Mouse (Mus musculus) frontal cortex, postnatal 36 days (tissue): ENCODE results near the gene Gm45140.

Source experiments
- DNase-seq, 2 experiments: peaks; one replicate each; pipeline ENCODE4 v3.0.0; 2022; ENCODE audit warnings: low spot score in 2 of 2

Gm45140 gene

DNA sequence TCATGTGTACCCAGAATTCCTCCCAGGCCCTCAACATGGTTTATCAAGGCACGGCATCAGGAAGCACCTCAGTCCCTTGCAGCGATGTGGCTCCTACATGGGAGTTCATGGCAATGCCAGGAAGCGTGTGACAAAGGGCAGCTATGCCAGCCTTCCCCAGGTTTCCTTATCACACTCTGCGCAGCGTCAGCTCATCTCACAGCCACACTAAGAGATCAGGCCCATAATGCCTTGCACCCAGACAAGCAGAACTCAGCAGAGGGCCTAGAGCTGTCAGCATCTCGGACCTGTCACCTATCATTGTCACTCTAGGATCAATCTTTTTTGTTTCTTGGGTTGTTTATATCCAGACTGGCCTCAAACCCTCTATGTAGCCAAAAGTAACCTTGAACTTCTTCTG, 36.0 kb downstream of the Gm45140 start:
- DNase-seq: no peak

DNA sequence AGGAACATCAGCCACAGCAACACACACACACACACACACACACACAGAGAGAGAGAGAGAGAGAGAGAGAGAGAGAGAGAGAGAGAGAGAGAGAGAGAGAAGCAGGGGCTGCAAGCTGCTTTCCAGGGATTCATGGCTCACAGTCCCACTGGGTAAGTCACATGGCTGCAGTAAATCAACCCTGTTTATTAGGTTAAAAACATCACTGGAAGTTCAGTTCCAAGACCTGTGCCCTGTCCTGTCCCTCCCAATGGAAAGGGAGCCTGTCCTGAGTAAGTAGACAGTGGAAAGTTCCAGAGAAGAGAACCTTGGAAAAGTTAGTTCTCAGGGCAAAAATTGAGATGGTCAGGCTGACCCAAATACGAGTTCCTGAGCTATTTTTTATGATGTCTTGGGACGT, 38.3 kb downstream of the Gm45140 start:
- DNase-seq: no peak

DNA sequence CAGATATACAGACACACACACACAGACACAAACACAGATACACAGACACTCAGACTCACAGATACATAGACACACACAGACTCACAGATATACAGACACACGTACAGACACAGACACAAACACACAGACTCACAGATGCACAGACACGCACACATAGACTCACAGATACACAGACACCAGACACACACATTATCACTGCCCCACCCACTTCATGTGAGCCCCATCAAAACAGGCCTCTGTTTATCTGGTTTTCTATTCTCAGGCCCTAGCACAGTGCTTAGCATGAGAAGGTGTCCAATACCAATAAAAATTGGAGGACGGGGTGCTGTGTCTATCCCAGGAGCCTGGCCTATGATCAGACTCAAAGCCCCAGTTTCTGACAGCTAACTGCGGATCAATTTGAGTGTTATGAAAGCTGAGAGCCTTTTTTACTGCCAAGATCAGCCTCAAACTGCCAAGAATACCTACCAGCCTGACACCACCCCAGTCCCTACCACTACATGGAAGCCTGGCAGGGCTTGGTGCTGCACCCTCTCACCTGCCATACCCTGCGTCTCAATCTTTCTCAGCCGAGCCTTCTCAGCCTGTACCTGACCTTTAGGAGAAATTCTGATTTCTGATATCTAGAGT, 39.2 kb downstream of the Gm45140 start:
- no peak for DNase-seq

DNA sequence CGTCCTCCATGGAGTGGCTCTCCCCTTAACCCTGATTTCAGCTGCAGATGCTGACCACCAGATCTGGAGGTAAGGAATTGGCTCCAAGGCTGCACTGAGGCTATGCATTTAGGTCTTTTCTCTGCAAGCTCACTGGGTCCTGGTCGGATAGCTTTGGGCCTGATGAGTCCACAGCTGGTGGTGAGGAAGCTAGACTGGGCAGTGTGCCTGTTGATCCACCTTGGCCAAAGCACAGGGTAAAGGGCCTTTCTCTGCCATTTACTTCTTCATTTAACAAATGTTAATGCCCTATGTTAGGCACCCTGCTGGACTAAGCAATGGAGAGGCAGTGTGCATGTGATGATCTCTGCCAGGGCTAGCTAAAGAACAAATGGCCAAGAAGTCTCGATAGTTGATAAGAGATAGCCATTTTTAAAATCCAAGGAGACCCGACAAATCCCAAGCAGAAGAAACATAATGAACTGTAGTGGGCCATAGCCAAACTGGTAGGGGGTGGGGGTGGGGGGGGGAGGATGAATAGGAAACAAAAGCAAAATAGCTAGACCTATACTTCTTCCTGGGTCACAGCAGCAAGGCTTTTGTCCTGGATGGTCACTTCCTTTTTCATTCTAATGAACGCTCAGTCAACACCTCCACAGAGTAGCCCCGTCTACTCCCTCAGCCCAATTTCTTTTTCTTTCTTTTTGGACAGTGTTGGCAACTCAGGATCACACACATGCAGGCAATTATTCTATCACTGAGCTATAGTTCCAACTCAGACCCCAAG, 40.0 kb downstream of the Gm45140 start:
- no peak for DNase-seq

GRCm38 (mm10) chr6:87793821-87794510, 41.6 kb downstream of the Gm45140 start:
- DNase-seq: no peak

DNA sequence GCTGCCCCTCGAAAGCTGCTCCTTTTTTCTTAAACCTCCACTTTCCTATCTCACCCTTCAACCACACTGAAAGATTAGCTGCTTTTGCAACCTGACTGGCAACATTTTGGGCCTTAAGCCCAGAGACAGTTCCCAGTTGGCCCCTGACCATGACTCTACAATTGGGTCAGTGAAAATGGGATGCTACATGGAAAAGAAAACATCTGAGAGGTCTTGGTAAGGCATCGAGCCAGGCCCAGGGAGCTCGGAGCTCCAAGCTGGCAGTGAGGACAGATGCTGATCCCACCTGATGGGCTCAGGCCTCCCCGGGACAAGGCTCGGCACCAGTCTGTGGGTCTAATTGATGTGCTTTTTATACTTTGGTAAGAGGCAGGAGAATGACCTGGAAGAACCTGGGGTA, 43.8 kb downstream of the Gm45140 start:
- DNase-seq: no peak

GRCm38 (mm10) chr6:87790779-87791480, 44.7 kb downstream of the Gm45140 start:
- no peak for DNase-seq

- DNase-seq: no peak
Measured at GRCm38 (mm10) chr6:87789791-87790190, 45.8 kb downstream of the Gm45140 start.

DNA sequence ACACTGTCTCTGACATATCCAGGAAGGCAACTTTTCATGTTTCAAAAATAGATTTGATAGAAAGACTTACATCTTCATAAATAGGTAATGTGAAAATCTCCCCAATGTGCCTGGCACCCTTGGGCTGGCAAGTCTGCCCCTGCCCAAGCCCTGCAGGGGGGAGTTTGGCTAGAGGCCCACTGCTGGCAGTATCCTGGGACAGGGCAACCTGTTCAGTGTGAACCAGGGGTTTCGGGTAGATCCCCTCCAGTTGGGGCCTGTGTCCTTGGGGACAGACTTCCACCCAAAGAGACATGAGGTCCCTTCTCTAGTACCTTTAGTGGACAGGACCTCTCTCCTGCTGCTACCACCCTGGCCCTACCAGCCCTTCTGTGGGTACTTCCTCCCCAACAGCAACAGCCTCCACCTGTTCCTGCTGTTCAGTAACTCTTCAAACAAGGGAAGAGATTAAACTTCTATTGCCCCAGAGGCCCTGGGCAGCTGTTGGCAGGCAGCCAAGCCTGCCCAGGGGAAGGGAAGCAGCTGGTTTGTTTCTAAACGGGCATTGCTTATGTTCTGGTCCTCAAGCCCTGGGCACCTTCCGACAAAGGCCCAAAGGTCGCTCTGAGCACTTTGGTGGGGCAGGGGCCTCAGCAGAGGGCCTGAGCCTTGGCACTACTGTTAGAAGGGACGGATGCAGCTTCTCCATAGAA, 46.6 kb downstream of the Gm45140 start:
- DNase-seq: no peak

DNA sequence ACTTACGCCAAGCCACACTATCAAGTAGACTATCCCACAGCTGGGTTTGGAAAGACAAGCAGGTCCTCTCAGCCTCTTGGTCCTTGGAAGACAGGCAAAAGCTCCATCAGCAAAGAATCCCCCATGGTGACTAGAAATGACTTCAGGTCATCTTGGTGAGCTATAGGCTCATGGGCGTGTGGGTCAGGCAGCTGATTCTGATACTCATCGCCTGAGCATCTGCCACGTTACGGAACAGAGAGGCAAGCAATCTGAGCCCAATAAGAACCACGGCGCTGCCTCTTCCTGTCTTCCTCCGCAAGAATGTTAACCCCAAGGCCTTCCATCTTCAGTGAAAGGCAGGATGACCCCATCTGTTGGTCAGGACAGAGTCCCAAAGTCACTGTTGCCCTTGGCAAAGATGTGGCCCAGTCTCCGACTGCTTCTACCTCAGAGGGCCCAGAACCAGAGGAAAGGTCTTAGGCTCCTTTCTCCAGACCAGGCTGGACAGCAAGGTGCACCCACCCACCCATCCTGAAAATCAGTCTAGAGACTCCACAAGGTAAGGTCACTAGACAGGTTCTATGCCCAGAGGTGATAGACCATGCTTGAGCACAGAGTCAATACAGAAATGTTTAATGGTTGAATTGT, 47.2 kb downstream of the Gm45140 start:
- DNase-seq: no peak

- no peak for DNase-seq
Measured at GRCm38 (mm10) chr6:87787108-87787890, 48.3 kb downstream of the Gm45140 start.

- no peak for DNase-seq
Measured at GRCm38 (mm10) chr6:87786621-87787020, 49.0 kb downstream of the Gm45140 start.

DNA sequence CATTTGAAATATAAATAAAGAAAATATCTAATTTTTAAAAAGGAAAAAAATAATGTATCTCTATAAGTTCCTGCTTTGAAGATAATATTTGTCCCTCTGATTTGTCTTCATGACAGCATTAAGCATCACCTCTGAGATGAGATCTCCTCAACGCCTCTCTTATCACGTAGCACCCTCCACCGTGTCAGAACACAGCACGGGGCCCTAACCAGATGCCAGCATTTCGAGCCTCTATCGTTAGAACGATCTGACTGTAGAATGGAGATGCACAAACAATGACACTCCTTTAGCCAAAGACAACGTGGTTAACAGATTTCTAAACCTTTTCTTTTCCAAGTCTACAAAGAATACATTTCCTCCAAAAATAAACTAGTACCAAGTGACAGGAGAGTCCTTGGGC, 51.6 kb downstream of the Gm45140 start:
- DNase-seq: no peak

- DNase-seq: no peak
Measured at GRCm38 (mm10) chr6:87780546-87781301, 54.9 kb downstream of the Gm45140 start.

DNA sequence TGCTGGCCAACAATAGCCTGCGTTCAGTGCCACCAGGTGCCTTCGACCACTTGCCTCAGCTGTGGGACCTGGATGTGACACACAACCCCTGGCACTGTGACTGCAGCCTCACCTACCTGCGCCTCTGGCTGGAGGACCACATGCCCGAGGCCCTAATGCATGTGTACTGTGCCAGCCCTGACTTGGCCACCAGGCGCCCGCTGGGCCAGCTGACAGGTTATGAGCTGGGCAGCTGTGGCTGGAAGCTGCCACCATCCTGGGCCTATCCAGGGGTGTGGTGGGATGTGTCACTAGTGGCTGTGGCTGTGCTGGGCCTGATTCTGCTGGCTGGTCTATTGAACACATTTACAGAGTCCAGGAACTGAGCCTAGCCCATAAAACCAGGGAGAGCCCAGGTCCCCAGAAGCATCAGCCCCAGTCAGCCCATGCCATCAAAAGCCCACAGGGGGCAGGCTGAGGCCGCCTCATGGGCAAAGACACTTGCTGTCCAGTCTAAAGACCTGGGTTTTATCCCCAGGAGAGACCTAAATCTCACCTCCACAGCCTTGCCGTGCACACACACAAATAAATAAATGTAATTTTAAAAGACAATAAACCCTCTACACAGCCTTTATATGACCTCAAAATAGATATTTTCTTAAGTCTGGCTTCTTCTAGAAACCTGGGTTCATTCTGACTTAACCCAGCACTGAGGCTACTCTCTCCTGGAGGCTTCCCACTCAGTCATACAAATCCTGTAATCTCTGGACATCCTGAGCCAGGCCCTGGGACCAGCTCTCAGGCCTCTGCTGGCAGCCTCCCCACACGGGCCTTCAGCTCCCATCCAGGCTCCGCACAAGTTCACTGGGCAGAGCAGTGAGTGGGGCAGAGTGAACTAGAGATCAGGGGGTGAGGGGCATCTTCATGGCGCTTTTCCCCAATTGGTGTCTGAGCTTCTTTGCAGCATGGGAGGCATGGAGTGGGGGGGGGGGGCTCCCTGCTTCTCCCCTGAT, 56.1 kb downstream of the Gm45140 start:
- no peak for DNase-seq

DNA sequence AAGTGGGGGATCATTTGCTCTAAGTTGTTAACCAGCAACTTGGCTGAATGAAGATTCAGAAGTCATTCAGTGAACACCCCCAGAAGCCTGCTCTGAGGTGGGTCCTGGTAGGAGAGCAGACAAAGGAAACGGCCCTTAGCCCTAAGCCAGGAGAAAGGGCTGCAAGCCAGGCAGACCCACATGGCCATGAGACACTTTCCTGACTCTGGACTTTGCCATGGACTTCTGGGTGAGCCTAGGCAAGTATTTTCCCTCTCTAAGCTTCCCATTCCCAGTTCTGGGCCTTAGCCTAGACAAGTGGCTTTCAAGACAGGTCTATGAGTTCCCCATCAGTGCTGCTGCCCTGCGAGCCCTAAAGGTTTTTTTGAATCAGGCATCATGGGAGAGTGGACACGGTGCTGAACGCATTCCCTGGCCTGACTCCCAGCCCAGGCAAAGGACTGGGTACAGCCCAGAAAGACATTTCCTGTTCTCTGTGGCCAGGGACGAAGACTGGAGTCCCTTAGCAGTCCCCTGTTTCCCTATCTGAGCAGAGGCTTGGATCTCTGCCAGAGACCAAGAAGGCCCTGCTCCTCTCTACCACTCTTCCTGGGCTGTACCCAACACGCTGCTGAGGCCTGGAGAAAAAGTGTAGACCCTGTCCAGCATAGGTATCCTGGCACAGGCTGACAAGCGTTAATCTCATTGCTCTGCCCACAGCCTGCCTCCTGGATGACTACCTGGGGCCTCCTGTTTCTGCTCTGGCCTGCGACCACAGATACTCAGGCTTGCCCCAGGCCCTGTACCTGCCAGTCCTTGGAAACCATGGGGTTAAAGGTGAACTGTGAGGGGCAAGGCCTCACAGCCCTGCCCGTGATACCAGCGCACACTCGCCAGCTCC, 57.1 kb downstream of the Gm45140 start:
- no peak for DNase-seq

GRCm38 (mm10) chr6:87777842-87778241, 57.8 kb downstream of the Gm45140 start, which contains the start of gene Gp9:
Gene Gp9 (plus strand): TSS chr6:87778072.
- no peak for DNase-seq
